Mouse (Mus musculus) liver, embryonic 16.5 days (tissue): Measurements from ENCODE around the gene Amigo1. TPM values are rescaled to one million over a fixed set of nuclear protein-coding genes. Genes with fewer than 3 reads are reported as not detected.
A peak's percentile ranks its signal among the peaks of the same experiment; 100 is the strongest.

ENCODE experiments used
- ATAC-seq: fragments of 200-750 bp; cut with Nextera tagmentation; 2 replicates; pipeline ENCODE4 v1.8.0; 2017; ENCODE audit warnings: low read depth, mild to moderate bottlenecking, moderate number of reproducible peaks, moderate library complexity
- H3K27ac ChIP-seq: fragments of 300-500 bp; sonication (generic); 2 replicates; pipeline ENCODE4 v1.5.1; 2014; ENCODE audit warnings: mild to moderate bottlenecking, low read length
- H3K27me3 ChIP-seq: fragments of 300-500 bp; sonication (generic); 2 replicates; pipeline ENCODE4 v1.6.1; 2014; ENCODE audit warnings: low read depth, low read length, mixed read lengths; ENCODE audit not compliant: control insufficient read depth, insufficient read depth
- H3K36me3 ChIP-seq: fragments of 300-500 bp; sonication (generic); 2 replicates; pipeline ENCODE4 v1.6.1; 2014; ENCODE audit warnings: mild to moderate bottlenecking; ENCODE audit not compliant: control insufficient read depth, insufficient read depth
- H3K4me1 ChIP-seq: fragments of 300-500 bp; sonication (generic); 2 replicates; pipeline ENCODE4 v1.6.1; 2014; ENCODE audit warnings: low read depth, low read length, mixed read lengths; ENCODE audit not compliant: control insufficient read depth
- H3K4me2 ChIP-seq: fragments of 300-500 bp; sonication (generic); 2 replicates; pipeline ENCODE4 v1.6.1; 2014; ENCODE audit warnings: low read depth, low read length, mixed read lengths
- H3K4me3 ChIP-seq: fragments of 300-500 bp; sonication (generic); 2 replicates; pipeline ENCODE4 v1.5.1; 2014; ENCODE audit warnings: low read depth, mild to moderate bottlenecking, low read length
- H3K9ac ChIP-seq: fragments of 300-500 bp; sonication (generic); 2 replicates; pipeline ENCODE4 v1.6.1; 2014; ENCODE audit warnings: low read depth, low read length
- H3K9me3 ChIP-seq: fragments of 300-500 bp; sonication (generic); replicated peaks from 2 replicates; pipeline ENCODE4 v1.6.1; 2016; ENCODE audit warnings: low read length; ENCODE audit not compliant: control insufficient read depth
- WGBS: fragments of 180-500 bp; shearing (Covaris S2); extraction: QIAGEN DNeasy Blood & Tissue Kit; methylation state at CpG from one replicate; pipeline ENCODE4 v1.1.7; 2014; ENCODE audit not compliant: insufficient replicate concordance; 5-methylcytosine and 5-hydroxymethylcytosine counted together
- polyA plus RNA-seq: library from polyadenylated mRNA; unstranded; fragments of >200 nt; fragmentation: Nextera tagmentation; extraction: Ambion mirVana; gene quantifications from 2 replicates; pipeline ENCODE4 v1.2.1, GENCODE M21; 2015

Amigo1 gene
- polyA plus RNA-seq, 1 experiment from 2014 or later: 0.61 TPM

DNA sequence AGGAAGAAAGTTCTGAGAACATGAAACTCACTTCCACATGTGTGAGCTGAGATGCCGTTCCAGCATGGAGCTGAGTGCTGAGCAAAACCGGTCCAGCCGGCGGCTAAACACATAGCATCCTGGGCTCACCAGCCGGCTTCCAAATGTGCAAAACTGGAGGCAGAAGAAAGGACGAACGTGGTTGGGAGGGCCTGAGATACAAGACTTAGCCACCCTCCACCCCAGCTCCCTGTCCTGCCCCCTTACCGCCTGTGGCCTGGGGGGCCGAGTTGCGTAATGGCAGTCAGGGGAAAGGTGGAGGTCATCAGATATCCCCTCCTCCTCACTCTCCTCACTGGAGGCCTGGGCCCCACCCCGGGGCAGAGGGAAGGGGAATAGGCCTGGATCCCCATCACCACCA, 18.3 kb downstream of the Amigo1 start:
- Histone ChIP-seq H3K36me3 (no peaks in the 10 kb centered on the region), H3K4me3 (no peak overlapping the region), H3K27ac (no peak overlapping the region), H3K4me1 (peaks cover 20% of the 10 kb centered on the region), H3K9ac (no peak overlapping the region), H3K4me2 (no peak overlapping the region), H3K27me3 (no peaks in the 10 kb centered on the region), H3K9me3 (no peaks in the 10 kb centered on the region)
- ATAC-seq: no peak
- WGBS: 72% methylated on average over 11 of the region's 11 CpGs

DNA sequence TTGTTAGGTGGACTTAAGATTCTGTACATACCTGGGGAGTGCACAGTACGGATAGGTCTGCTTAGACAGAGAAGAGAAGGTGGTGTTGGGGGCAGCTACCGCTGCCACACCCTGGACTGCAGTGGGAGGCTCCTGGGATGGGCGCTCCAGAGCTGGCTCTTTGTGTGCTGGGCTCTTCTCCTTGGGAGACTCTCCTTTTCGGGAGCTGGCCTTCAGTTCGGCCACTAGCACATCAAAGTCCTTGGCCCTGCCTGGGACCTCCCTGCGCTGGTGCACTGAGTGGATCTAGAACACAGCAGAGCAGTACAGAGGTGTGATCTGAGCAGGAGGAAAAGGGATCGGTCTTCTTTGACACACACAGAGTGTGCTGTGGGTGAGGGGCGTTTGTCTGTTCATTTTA, 19.5 kb downstream of the Amigo1 start:
- no peaks in the 10 kb centered on the region for H3K9me3 ChIP-seq
- ATAC-seq: no peak
- no peak overlapping the region for H3K4me2 ChIP-seq
- peaks cover 18% of the 10 kb centered on the region for H3K4me1 ChIP-seq
- no peaks in the 10 kb centered on the region for H3K27me3 ChIP-seq
- no peak overlapping the region for H3K9ac ChIP-seq
- no peak overlapping the region for H3K27ac ChIP-seq
- 76% methylated on average over 8 of the region's 8 CpGs for WGBS
- H3K4me3 ChIP-seq: no peak overlapping the region
- no peaks in the 10 kb centered on the region for H3K36me3 ChIP-seq

DNA sequence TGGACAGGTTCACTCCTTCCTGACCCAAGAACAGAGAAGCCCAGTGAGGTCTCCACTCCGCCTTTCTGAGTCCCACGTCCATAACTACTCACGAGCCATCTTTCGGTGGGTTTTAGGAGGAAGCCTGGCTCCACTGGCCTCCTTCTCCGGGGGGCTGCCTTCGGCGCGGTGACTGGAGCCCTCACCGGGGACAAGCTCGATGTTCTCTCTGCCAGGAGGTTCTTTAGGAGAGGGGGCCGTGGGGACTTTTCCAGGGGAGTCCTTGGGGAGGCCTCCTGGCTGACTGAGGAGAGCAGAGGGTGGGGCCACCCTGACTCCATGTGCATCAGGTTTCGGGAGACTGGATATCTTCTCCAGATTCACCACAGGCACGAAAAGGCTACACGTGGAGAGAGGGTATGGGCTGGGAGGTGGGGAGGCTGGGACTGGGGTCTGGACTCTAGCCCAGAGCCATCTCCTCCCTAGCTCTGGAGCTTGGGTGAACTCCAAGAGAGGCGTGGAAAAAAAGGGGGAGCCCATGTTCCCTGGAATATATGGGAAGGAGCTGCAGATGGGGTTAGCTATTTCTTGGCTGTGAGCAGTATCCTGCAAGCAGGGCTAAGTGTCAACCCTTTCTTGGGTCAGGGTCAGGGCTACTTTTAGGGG, 20.7 kb downstream of the Amigo1 start:
- Histone ChIP-seq H3K9ac (no peak overlapping the region), H3K4me2 (no peak overlapping the region), H3K27ac (no peak overlapping the region), H3K4me1 (peaks cover 18% of the 10 kb centered on the region), H3K9me3 (no peaks in the 10 kb centered on the region), H3K36me3 (no peaks in the 10 kb centered on the region), H3K27me3 (no peaks in the 10 kb centered on the region), H3K4me3 (no peak overlapping the region)
- 74% methylated on average over 15 of the region's 15 CpGs for WGBS
- ATAC-seq: no peak

DNA sequence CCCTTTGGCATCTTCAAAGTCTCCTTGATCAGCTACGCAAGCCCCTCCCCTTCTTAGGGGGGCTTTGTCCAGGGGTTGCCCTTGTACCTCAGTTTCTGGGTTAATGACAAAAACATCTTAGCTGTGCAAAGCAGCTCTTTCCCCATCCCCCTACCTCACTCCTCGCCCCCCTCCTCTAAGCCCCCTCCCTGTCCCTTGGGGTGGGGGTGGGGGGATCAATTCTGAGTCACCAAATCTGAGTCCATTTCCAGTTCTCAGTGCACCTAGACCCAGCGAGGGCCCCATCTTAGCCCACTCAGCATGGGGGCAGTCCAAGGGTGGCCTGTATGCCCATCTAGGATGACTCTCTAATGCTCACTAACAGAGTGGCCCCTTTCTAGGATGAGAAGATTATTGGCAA, 22.9 kb downstream of the Amigo1 start:
- peaks cover 18% of the 10 kb centered on the region for H3K4me1 ChIP-seq
- H3K27ac ChIP-seq: no peak overlapping the region
- no peaks in the 10 kb centered on the region for H3K36me3 ChIP-seq
- no peak for ATAC-seq
- H3K4me2 ChIP-seq: peak overlapping the region; percentile 94
- H3K9me3 ChIP-seq: no peaks in the 10 kb centered on the region
- H3K27me3 ChIP-seq: no peaks in the 10 kb centered on the region
- no peak overlapping the region for H3K4me3 ChIP-seq
- 67% methylated on average over 3 of the region's 3 CpGs for WGBS
- H3K9ac ChIP-seq: no peak overlapping the region

DNA sequence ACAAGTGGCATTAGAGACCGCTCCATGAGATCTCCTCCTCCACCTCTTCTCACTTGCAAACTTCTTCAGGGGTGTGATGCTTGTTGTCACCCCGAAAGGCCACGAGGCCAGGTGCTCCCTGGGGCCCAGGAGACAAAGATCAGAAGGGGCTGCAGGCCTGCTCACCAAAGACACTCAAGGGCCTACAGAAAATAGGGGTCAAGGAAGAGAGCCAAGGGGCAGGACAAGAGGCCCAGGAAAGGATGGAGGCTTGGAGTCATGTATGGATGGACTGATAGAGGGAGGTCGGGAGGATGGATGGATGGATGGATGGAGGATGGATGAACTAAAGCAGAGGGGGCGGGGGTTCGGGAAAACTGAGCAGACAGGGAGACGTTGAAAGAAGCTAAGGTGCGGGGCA, 23.4 kb downstream of the Amigo1 start:
- Histone ChIP-seq H3K27ac (no peak overlapping the region), H3K4me1 (peaks cover 18% of the 10 kb centered on the region), H3K9ac (peak overlapping the region; percentile 78), H3K36me3 (no peaks in the 10 kb centered on the region), H3K4me2 (peak overlapping the region; percentile 94), H3K9me3 (no peaks in the 10 kb centered on the region), H3K27me3 (no peaks in the 10 kb centered on the region; the same call in 1 of the 2 replicates), H3K4me3 (peak overlapping the region; percentile 77)
- ATAC-seq: no peak
- WGBS: 11% methylated on average over 8 of the region's 8 CpGs

DNA sequence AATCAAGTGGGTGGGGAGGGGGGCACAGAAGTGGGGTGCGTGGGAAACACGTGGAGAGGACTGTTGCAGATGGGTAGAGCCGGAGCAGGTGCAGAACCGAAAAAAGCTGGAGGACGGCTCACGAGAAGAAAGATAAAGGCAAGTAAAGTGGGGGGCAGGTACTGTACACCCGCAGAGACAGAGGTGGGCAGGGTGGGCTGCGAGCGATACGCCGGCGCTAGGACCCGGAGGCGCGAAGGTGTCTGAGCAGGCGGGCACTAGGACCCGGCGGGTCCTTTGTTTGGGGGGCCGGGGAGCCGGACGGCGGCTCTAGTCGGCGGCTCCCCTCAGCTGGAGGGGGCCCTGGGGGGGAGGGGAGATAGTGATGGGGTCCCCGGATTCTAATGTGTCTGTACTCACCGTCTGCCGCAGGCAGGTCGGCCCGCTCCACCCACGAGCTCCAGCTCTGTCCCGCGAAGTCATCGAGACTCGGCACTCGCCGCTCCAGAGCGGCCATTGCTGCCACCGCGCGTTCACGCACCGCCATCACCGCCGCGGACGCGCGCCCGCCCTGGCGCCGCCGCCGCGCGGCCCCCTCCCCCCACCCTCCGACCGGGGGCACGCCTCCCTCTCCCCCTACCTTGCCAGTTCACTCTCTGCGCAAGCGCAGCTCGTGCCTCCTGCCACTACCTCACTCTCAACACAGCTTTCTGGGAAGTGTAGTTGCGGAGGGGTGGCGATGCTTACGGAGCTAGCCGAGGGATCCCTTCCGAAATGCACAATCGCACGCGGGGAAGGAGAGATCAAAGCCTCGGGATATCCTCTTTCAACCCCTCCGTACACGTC, 24.0 kb downstream of the Amigo1 start:
- Histone ChIP-seq H3K27me3 (no peaks in the 10 kb centered on the region; the same call in 1 of the 2 replicates), H3K36me3 (no peaks in the 10 kb centered on the region), H3K27ac (peak overlapping the region; percentile 68), H3K9ac (peak overlapping the region; percentile 78), H3K4me1 (peaks cover 18% of the 10 kb centered on the region), H3K4me3 (peak overlapping the region; percentile 77), H3K9me3 (no peaks in the 10 kb centered on the region), H3K4me2 (peak overlapping the region; percentile 94)
- WGBS: under 1% methylated on average over 68 of the region's 72 CpGs
- ATAC-seq: peak; percentile 91

DNA sequence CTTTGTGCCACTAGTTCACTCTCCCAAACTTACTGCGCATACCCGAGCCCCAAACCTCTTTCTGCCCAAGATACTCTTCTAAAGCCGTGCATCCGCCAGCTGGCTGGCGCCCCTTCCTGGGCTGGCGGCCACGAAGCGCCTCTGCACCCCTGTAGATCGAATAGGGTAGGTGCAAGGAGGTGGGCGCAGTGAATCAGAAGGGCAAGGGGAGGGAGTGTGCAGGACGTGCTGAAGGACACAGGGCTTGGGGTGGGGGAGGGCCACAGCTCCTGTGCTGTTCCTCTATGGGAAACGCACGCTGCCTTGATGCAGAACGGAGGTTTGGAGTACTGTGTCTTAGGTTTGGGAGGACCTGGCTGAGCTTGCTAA, 24.6 kb downstream of the Amigo1 start, which contains the start of gene Atxn7l2:
Atxn7l2 (minus strand) TSS at position 164 of the 369 bp plus-strand sequence.
- peak within 1 kb of the TSS; percentile 78 for H3K9ac ChIP-seq
- peak within 1 kb of the TSS; percentile 77 for H3K4me3 ChIP-seq
- H3K36me3 ChIP-seq: no peaks in the 10 kb centered on the region
- peak within 1 kb of the TSS; percentile 68 for H3K27ac ChIP-seq
- peak within 1 kb of the TSS; percentile 94 for H3K4me2 ChIP-seq
- no peaks in the 10 kb centered on the region; the same call in 1 of the 2 replicates for H3K27me3 ChIP-seq
- ATAC-seq: peak; percentile 40
- WGBS: 0% methylated on average over 14 of the region's 14 CpGs
- H3K9me3 ChIP-seq: no peaks in the 10 kb centered on the region
- H3K4me1 ChIP-seq: peaks cover 18% of the 10 kb centered on the region

DNA sequence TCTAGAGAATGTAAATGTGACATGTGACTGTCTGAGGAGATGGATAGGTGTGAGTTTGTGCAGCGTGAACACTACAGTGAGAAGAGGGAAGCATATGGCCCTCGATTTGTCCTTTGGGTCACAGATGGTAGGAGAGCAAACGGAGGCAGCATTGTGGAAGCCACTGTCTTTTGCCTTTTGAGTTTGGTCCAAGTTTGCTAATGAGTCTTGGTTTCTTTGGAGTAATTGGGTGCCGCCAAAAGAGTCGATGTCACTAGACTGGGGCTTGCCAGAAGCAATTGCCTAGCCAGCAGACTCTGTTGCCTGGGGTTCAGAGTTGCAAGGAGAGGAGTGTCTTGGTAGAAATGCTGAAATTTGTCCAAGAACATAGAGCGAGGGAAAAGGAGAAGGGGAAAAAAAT, 25.7 kb downstream of the Amigo1 start:
- no peak overlapping the region for H3K4me3 ChIP-seq
- no peaks in the 10 kb centered on the region for H3K9me3 ChIP-seq
- 78% methylated on average over 6 of the region's 6 CpGs for WGBS
- H3K27ac ChIP-seq: no peak overlapping the region
- no peak for ATAC-seq
- H3K27me3 ChIP-seq: no peaks in the 10 kb centered on the region; the same call in 1 of the 2 replicates
- no peak overlapping the region for H3K9ac ChIP-seq
- H3K4me1 ChIP-seq: peaks cover 18% of the 10 kb centered on the region
- H3K4me2 ChIP-seq: no peak overlapping the region
- H3K36me3 ChIP-seq: no peaks in the 10 kb centered on the region

DNA sequence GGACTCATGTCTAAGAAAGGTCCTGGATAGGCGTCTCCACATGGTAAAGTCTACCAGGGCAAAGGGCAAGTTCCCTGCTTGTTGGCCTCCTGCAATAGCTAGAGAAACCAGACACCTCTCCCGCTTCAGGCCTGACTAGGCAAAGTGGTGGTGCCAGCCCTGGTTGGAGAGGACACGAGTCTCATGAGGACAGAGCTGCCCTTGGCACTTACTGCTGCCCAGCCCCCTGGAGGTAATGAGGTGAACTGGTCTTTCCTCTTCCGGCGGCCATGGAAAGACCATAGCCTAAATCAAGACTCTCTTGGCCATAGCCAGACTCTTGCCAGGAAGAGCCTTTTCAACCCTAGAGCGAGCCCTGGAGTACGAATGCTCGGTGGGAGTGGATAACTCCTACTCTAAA, 26.3 kb downstream of the Amigo1 start:
- Histone ChIP-seq H3K36me3 (no peaks in the 10 kb centered on the region), H3K4me1 (peaks cover 18% of the 10 kb centered on the region), H3K9me3 (no peaks in the 10 kb centered on the region), H3K4me3 (no peak overlapping the region), H3K27ac (no peak overlapping the region), H3K4me2 (no peak overlapping the region), H3K27me3 (no peaks in the 10 kb centered on the region; the same call in 1 of the 2 replicates), H3K9ac (no peak overlapping the region)
- 69% methylated on average over 8 of the region's 8 CpGs for WGBS
- ATAC-seq: no peak
